Mouse (Mus musculus) liver, embryonic 16.5 days (tissue): ENCODE data around the gene Cyb5d1. TPM values are rescaled to one million over a fixed set of nuclear protein-coding genes. Genes with fewer than 3 reads are reported as not detected.

Experiments
- ATAC-seq: fragments of 200-750 bp; cut with Nextera tagmentation; 2 replicates; pipeline ENCODE4 v1.8.0; 2017; ENCODE audit warnings: low read depth, mild to moderate bottlenecking, moderate number of reproducible peaks, moderate library complexity
- H3K27ac ChIP-seq: fragments of 300-500 bp; sonication (generic); 2 replicates; pipeline ENCODE4 v1.5.1; 2014; ENCODE audit warnings: mild to moderate bottlenecking, low read length
- H3K27me3 ChIP-seq: fragments of 300-500 bp; sonication (generic); 2 replicates; pipeline ENCODE4 v1.6.1; 2014; ENCODE audit warnings: low read depth, low read length, mixed read lengths; ENCODE audit not compliant: control insufficient read depth, insufficient read depth
- H3K36me3 ChIP-seq: fragments of 300-500 bp; sonication (generic); 2 replicates; pipeline ENCODE4 v1.6.1; 2014; ENCODE audit warnings: mild to moderate bottlenecking; ENCODE audit not compliant: control insufficient read depth, insufficient read depth
- H3K4me1 ChIP-seq: fragments of 300-500 bp; sonication (generic); 2 replicates; pipeline ENCODE4 v1.6.1; 2014; ENCODE audit warnings: low read depth, low read length, mixed read lengths; ENCODE audit not compliant: control insufficient read depth
- H3K4me2 ChIP-seq: fragments of 300-500 bp; sonication (generic); 2 replicates; pipeline ENCODE4 v1.6.1; 2014; ENCODE audit warnings: low read depth, low read length, mixed read lengths
- H3K4me3 ChIP-seq: fragments of 300-500 bp; sonication (generic); 2 replicates; pipeline ENCODE4 v1.5.1; 2014; ENCODE audit warnings: low read depth, mild to moderate bottlenecking, low read length
- H3K9ac ChIP-seq: fragments of 300-500 bp; sonication (generic); 2 replicates; pipeline ENCODE4 v1.6.1; 2014; ENCODE audit warnings: low read depth, low read length
- H3K9me3 ChIP-seq: fragments of 300-500 bp; sonication (generic); replicated peaks from 2 replicates; pipeline ENCODE4 v1.6.1; 2016; ENCODE audit warnings: low read length; ENCODE audit not compliant: control insufficient read depth
- WGBS: fragments of 180-500 bp; shearing (Covaris S2); extraction: QIAGEN DNeasy Blood & Tissue Kit; methylation state at CpG from one replicate; pipeline ENCODE4 v1.1.7; 2014; ENCODE audit not compliant: insufficient replicate concordance; 5-methylcytosine and 5-hydroxymethylcytosine counted together
- polyA plus RNA-seq: library from polyadenylated mRNA; unstranded; fragments of >200 nt; fragmentation: Nextera tagmentation; extraction: Ambion mirVana; gene quantifications from 2 replicates; pipeline ENCODE4 v1.2.1, GENCODE M21; 2015

The Cyb5d1 gene
- polyA plus RNA-seq, 1 experiment from 2014 or later = 9.9 TPM

- WGBS = 31% methylated on average over 2 of the region's 2 CpGs
- H3K27ac ChIP-seq = no peak overlapping the region
- H3K9ac ChIP-seq = no peak overlapping the region
- no peaks in the 10 kb centered on the region for H3K36me3 ChIP-seq
- ATAC-seq = no peak
- H3K27me3 ChIP-seq = peaks cover 13% of the 10 kb centered on the region
- H3K4me3 ChIP-seq = no peak overlapping the region
- H3K9me3 ChIP-seq = no peaks in the 10 kb centered on the region
- H3K4me2 ChIP-seq = no peak overlapping the region
- H3K4me1 ChIP-seq = peaks cover 12% of the 10 kb centered on the region
These were observed 30.8 kb upstream of the Cyb5d1 start for GRCm38 (mm10) chr11:69426246-69426645.

DNA sequence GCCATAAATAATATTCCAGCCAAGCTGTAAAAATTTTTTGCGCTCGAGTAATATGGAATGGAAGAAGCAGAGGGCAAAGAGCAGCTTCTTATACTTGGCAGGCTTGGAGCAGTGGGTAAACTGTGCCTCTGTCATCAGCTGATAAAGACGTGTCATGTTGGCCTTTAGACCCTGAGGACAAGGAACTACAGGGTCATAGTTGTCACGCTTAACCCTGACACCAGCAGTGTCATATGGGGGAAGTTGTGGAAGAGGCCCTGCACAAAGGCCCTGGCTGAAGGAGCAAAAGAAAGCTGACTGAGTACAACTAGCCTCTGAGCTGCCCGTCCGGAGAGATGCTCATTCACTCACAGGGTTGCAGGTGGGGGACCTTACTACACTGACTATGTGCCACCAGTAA is 28.5 kb upstream of the Cyb5d1 start:
- Histone ChIP-seq H3K9ac (no peak overlapping the region), H3K36me3 (no peaks in the 10 kb centered on the region), H3K27me3 (peaks cover 26% of the 10 kb centered on the region), H3K27ac (no peak overlapping the region), H3K9me3 (no peaks in the 10 kb centered on the region), H3K4me3 (no peak overlapping the region), H3K4me1 (peaks cover 33% of the 10 kb centered on the region), H3K4me2 (no peak overlapping the region)
- WGBS = 29% methylated on average over 6 of the region's 6 CpGs
- no peak for ATAC-seq

DNA sequence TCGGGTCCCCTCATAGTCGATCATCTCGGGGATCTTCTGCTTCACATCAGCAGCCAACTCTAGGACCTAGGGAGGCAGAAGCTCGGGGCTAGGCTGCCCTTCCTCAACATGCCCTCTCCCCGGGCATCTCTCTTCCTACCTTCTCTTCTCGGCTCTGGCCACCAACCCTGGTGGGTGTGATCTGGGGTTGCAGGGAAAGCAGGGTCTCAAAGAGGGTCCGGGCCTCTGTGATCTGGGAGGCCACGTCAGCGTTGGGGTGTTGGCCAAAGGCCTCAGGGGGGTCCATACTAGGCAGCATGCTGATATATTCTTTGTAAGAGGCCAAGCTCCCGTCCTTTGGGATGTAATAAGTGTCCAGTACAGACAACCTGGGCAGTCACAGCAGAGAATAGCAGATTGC is 27.4 kb upstream of the Cyb5d1 start:
- no peak overlapping the region for H3K9ac ChIP-seq
- no peak overlapping the region for H3K4me2 ChIP-seq
- H3K27ac ChIP-seq = no peak overlapping the region
- 67% methylated on average over 10 of the region's 10 CpGs for WGBS
- no peaks in the 10 kb centered on the region for H3K9me3 ChIP-seq
- no peak for ATAC-seq
- no peak overlapping the region for H3K4me3 ChIP-seq
- peaks cover 36% of the 10 kb centered on the region for H3K27me3 ChIP-seq
- peaks cover 40% of the 10 kb centered on the region for H3K4me1 ChIP-seq
- H3K36me3 ChIP-seq = no peaks in the 10 kb centered on the region

DNA sequence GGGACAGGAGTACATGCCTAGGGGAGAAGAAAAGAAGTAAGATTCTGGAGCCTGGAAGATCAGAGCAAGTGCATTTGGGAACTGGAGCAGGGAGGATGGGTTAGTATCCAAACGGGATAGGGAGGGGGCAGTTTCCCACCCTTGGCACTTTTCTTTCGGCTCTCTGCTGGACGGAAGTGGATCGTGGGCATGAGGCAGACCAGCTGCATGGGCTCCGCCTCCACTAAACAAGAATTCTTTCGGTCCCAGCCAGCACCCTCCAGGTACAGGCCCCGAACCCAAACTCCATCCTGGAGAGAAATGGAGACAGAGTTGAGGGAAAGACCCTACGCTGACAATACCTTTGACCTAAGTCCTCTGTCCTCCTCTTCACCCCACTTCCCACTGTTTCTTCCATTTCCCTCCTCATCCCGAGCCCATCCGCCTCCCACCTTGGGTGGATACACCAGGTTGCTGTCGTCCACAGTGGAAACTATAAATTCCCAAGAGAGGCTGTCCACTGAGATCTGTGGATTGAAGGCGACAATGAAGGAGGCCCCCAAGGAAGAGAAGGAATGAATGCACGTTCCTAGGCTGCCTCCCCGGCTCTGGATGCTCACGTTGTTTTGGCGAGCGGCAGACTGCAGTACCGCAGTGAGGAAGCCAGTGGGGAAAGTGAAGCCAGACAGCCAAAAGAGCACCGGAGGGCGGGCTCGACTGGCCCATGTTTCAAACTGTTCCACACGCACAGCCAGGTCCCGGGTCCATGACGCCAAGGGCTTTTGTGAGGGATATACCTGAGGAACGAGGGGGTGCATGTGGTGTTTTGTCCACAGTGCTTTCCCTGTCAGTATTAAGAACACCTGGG is 25.9 kb upstream of the Cyb5d1 start:
- H3K9ac ChIP-seq = no peak overlapping the region
- no peak overlapping the region for H3K4me2 ChIP-seq
- H3K27ac ChIP-seq = no peak overlapping the region
- no peak overlapping the region for H3K4me3 ChIP-seq
- no peaks in the 10 kb centered on the region for H3K36me3 ChIP-seq
- WGBS = 27% methylated on average over 25 of the region's 25 CpGs
- H3K9me3 ChIP-seq = no peaks in the 10 kb centered on the region
- peaks cover 50% of the 10 kb centered on the region for H3K27me3 ChIP-seq
- H3K4me1 ChIP-seq = peaks cover 51% of the 10 kb centered on the region
- no peak for ATAC-seq

DNA sequence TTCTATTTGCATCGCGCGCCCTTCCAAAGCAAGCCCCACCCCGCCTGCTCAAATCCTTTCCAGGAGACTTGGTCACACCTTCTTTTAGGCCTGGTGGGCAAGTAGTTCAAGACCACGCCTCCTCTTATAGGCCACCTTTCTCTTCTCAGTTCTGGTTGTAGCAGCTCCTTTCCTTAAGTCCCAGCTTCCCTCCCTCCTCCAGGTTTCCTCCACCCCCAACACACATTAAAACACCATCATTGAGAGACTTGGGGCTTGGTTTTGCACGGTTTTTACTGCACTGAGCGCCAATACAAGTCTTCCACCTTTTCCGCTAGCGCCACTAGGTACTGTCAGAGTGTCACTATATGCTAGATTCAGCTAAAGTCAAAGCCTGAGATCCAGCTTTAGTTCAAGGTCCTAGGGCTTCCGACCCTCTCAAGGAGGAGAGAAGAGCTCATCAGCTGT is 25.1 kb upstream of the Cyb5d1 start:
- ATAC-seq = no peak
- no peak overlapping the region for H3K27ac ChIP-seq
- H3K27me3 ChIP-seq = peaks cover 52% of the 10 kb centered on the region
- WGBS = 18% methylated on average over 10 of the region's 10 CpGs
- no peak overlapping the region for H3K9ac ChIP-seq
- H3K4me1 ChIP-seq = peaks cover 46% of the 10 kb centered on the region
- H3K4me3 ChIP-seq = peak overlapping the region; percentile 58
- H3K4me2 ChIP-seq = peak overlapping the region; percentile 89
- no peaks in the 10 kb centered on the region for H3K36me3 ChIP-seq
- no peaks in the 10 kb centered on the region for H3K9me3 ChIP-seq

GRCm38 (mm10) chr11:69419813-69420553 is 24.6 kb upstream of the Cyb5d1 start:
- Histone ChIP-seq H3K4me1 (peaks cover 46% of the 10 kb centered on the region), H3K27me3 (peaks cover 56% of the 10 kb centered on the region), H3K36me3 (no peaks in the 10 kb centered on the region), H3K4me2 (peak overlapping the region; percentile 89), H3K9me3 (no peaks in the 10 kb centered on the region), H3K9ac (peak overlapping the region; percentile 25), H3K4me3 (peak overlapping the region; percentile 58), H3K27ac (peak overlapping the region; percentile 58; the same call in 1 of the 2 replicates)
- peak; percentile 30 for ATAC-seq
- 1% methylated on average over 29 of the region's 31 CpGs for WGBS

- no peak for ATAC-seq
- peak overlapping the region; percentile 58 for H3K4me3 ChIP-seq
- peaks cover 56% of the 10 kb centered on the region for H3K27me3 ChIP-seq
- peaks cover 47% of the 10 kb centered on the region for H3K4me1 ChIP-seq
- peak overlapping the region; percentile 58; the same call in 1 of the 2 replicates for H3K27ac ChIP-seq
- peak overlapping the region; percentile 89 for H3K4me2 ChIP-seq
- no peaks in the 10 kb centered on the region for H3K9me3 ChIP-seq
- WGBS = under 1% methylated on average over 19 of the region's 19 CpGs
- peak overlapping the region; percentile 25 for H3K9ac ChIP-seq
- no peaks in the 10 kb centered on the region for H3K36me3 ChIP-seq
These were observed 24.0 kb upstream of the Cyb5d1 start for GRCm38 (mm10) chr11:69419443-69419812.

DNA sequence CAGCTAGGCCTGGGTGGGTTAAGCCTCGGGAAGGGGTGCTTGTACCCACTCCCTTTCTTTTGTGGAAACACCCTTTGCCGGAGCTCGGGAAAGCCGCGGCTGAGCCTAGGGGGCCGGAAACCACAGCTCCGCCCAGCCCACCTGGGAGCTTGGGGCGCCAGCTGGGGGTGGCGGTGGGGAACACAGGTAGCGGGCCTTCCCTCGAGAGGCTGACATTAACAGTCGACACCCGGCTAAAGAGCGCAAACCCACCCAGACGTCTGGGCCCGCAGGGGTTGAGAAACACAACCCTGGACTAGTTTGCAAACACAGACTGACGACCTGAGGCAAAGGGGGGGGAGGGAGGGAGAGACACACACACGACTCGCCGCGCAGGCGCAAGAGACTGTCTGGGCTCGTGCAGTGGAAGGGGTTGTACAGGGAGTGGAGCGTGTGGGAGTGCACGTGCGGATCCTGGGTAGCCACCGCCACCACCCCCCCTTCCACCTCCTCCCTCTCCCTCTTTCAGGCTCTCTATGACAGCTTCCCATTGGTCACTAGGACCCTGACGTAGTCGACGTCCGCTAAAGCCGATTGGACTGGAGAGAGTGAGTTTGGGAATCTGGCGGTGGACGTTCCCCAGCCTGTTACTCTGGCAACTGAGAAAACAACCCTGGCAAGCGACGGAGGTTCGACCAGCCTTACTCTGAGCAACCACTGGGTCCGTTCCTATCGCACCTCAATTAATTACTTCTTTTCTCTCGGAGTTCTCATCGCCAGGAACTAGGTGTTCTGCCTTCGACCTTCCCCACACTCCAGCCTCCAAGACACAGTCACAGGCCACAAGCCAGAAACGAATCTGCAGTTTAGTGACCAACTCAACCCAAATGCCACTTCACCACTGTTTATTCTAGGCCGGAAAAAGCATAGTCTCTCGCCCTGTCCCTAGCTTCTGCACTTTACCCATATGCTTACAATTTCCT is 23.3 kb upstream of the Cyb5d1 start:
- Histone ChIP-seq H3K36me3 (no peaks in the 10 kb centered on the region), H3K27me3 (peaks cover 56% of the 10 kb centered on the region), H3K4me3 (peak overlapping the region; percentile 58), H3K9me3 (no peaks in the 10 kb centered on the region), H3K9ac (peak overlapping the region; percentile 47), H3K4me1 (peaks cover 54% of the 10 kb centered on the region), H3K27ac (peak overlapping the region; percentile 80), H3K4me2 (peak overlapping the region; percentile 89)
- peak; percentile 80 for ATAC-seq
- under 1% methylated on average over 45 of the region's 45 CpGs for WGBS
